Mouse (Mus musculus) T-cell, adult 2 months (primary cell): Measurements from ENCODE around the gene Paox.

ENCODE experiments used
- DNase-seq: peaks from one replicate; pipeline ENCODE4 v3.0.0; 2022; ENCODE audit warnings: low spot score

Paox gene

DNA sequence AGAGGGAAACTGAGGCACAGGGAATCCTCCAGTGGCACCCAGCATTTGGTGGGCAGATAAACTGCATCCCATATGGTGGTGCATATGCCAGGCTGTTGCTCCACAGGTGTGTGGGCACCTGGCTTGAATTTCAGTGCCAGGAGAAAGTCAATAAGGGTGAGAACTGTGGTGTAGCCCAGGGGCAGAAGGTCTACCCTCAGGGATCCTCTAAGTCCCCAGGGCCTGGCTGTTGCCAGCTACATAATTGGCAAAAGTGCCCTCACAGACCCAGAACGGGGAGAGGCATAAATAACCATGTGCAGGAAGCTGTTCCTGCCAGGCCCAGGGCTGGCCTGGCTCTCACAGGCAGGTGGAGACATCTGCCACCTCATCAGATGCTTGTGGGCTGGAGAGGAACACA is 57.3 kb downstream of the Paox start, which contains the start of gene Olfr523:
Gene Olfr523 (plus strand): TSS at position 282 of the 400 bp plus-strand sequence.
- DNase-seq: no peak

DNA sequence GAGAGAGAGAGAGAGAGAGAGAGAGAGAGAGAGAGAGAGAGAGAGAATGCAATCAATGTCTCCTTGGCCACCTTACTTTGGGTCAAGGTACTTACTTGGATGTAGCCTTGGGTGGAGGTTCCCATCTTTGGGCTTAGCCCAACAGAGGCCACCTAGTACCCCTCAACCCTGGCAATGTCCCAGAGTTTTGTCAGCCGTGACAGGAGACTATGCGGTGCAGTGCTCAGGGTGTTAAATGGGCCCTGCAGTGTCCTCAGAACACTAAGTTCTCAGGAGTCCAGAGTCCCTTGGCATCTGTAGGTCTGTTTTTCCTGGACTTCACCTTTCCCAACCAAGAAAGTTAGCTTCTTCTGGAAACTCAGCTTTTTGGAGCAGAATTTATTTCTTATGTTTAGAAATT is 63.6 kb downstream of the Paox start:
- DNase-seq: no peak

- DNase-seq: no peak
These were observed 65.1 kb downstream of the Paox start for GRCm38 (mm10) chr7:140180692-140181091.

DNA sequence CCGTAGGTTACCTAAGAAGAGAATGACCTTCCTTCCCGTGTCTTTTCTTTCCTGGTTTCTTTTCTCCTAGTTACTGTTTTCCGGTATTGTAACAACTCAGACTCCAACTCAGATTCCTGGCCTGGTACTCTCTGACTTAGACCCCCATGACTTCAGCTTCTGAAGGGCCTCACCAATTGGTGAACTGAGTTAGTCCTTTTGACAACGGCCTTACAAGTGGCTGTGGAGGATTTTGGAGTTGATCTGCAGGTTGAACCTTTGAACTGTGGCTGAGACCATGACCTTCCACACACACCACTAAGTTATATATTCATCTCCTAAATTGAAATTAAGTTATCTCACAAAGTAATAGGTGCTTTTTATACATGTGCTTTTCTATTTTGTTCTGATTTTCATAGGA is 68.6 kb downstream of the Paox start:
- no peak for DNase-seq
